Mouse (Mus musculus): Measurements from ENCODE around the gene Sprr3. TPM values are rescaled to one million over a fixed set of nuclear protein-coding genes. Genes with fewer than 3 reads are reported as not detected.

Sprr3 gene
- total RNA-seq, 1 experiment from 2014 or later = not detected

Other genes with a start within 250 kb of the Sprr3 start
- gene Sprr2a1, start 242.9 kb downstream of the Sprr3 start, total RNA-seq (2017) = not detected in 2 replicates
- gene Sprr2a2, start 242.8 kb downstream of the Sprr3 start, total RNA-seq (2017) = 0.44 TPM in 1 of 2 replicates, not detected in the other
- not detected in 2 replicates for gene Sprr2a3, start 173.3 kb downstream of the Sprr3 start, total RNA-seq (2017)
- not detected in 2 replicates for gene Sprr2b, start 142.1 kb downstream of the Sprr3 start, total RNA-seq (2017)
- gene Sprr2d, start 119.6 kb downstream of the Sprr3 start, total RNA-seq (2017) = not detected in 2 replicates
- not detected in 2 replicates for gene Sprr2e, start 106.6 kb downstream of the Sprr3 start, total RNA-seq (2017)
- not detected in 2 replicates for gene Sprr2f, start 93.5 kb downstream of the Sprr3 start, total RNA-seq (2017)
- gene Sprr2h, start 73.0 kb downstream of the Sprr3 start, total RNA-seq (2017) = not detected in 2 replicates
- not detected in 2 replicates for gene Sprr2i, start 50.7 kb downstream of the Sprr3 start, total RNA-seq (2017)
- not detected in 2 replicates for gene Sprr2j-ps, start 40.6 kb downstream of the Sprr3 start, total RNA-seq (2017)
- gene Gm9774, start 29.3 kb downstream of the Sprr3 start, total RNA-seq (2017) = 1.0 and 1.6 TPM in 2 replicates
- not detected in 2 replicates for gene Sprr2k, start 26.1 kb downstream of the Sprr3 start, total RNA-seq (2017)
- not detected in 2 replicates for gene Sprr1b, start 19.9 kb downstream of the Sprr3 start, total RNA-seq (2017)
- gene Sprr1a, start 27.2 kb upstream of the Sprr3 start, total RNA-seq (2017) = not detected in 2 replicates
- gene Sprr4, start 41.8 kb upstream of the Sprr3 start, total RNA-seq (2017) = not detected in 2 replicates
- not detected in 2 replicates for gene 2310046K23Rik, start 75.8 kb upstream of the Sprr3 start, total RNA-seq (2017)
- gene Ivl, start 115.0 kb upstream of the Sprr3 start, total RNA-seq (2017) = not detected in 2 replicates
- gene Smcp, start 130.3 kb upstream of the Sprr3 start, total RNA-seq (2017) = not detected in 2 replicates
- gene 2210017I01Rik, start 148.8 kb upstream of the Sprr3 start, total RNA-seq (2017) = not detected in 2 replicates
- gene Lce6a, start 162.9 kb upstream of the Sprr3 start, total RNA-seq (2017) = not detected in 2 replicates
- gene Lce1a1, start 189.6 kb upstream of the Sprr3 start, total RNA-seq (2017) = not detected in 2 replicates
- not detected in 2 replicates for gene Lce1b, start 198.2 kb upstream of the Sprr3 start, total RNA-seq (2017)
- gene Lce1a2, start 211.6 kb upstream of the Sprr3 start, total RNA-seq (2017) = not detected in 2 replicates
- gene Lce1c, start 220.5 kb upstream of the Sprr3 start, total RNA-seq (2017) = not detected in 2 replicates
- gene Lce1d, start 228.5 kb upstream of the Sprr3 start, total RNA-seq (2017) = not detected in 2 replicates